Mouse (Mus musculus) macrophage (primary cell): ENCODE measurements around the gene Teddm1a. TPM values are rescaled to one million over a fixed set of nuclear protein-coding genes. Genes with fewer than 3 reads are reported as not detected.

Source experiments
- H3K27ac ChIP-seq: fragments of 350-480 bp; formaldehyde crosslinking; 2 replicates; pipeline ENCODE4 v1.9.0; 2021
- H3K36me3 ChIP-seq: fragments of 350-480 bp; formaldehyde crosslinking; 2 replicates; pipeline ENCODE4 v1.9.0; 2021; ENCODE audit errors: inconsistent target
- H3K4me3 ChIP-seq: fragments of 350-480 bp; formaldehyde crosslinking; 2 replicates; pipeline ENCODE4 v1.9.0; 2021; ENCODE audit errors: inconsistent target
- H3K79me2 ChIP-seq: fragments of 350-480 bp; formaldehyde crosslinking; 2 replicates; pipeline ENCODE4 v1.9.0; 2021; ENCODE audit errors: inconsistent target
- WGBS: methylation state at CpG from one replicate; pipeline ENCODE4 v1.1.7; 2026; ENCODE audit warnings: inconsistent platforms; ENCODE audit not compliant: missing documents; 5-methylcytosine and 5-hydroxymethylcytosine counted together
- polyA plus RNA-seq: library from polyadenylated mRNA; stranded (reverse); fragments of 250-400 nt; gene quantifications from 3 replicates; pipeline ENCODE4 v1.2.4, GENCODE M21; 2018; ENCODE audit warnings: inconsistent platforms

Gene Teddm1a
- polyA plus RNA-seq, 1 experiment from 2014 or later: not detected

- 48% methylated on average over 3 of the region's 3 CpGs for WGBS
- Histone ChIP-seq H3K4me3 (no peak overlapping the region), H3K36me3 (0 out of 2 replicates have a peak, but pooled peaks cover under 1% of the 10 kb centered on the region), H3K79me2 (no peaks in the 10 kb centered on the region), H3K27ac (0 out of 2 replicates have a peak overlapping the region, but pooled peaks have one; percentile 19)
These were observed 22.3 kb downstream of the Teddm1a start for GRCm38 (mm10) chr1:153913869-153914268.

- Histone ChIP-seq H3K27ac (no peak overlapping the region), H3K79me2 (no peaks in the 10 kb centered on the region), H3K36me3 (no peaks in the 10 kb centered on the region), H3K4me3 (no peak overlapping the region)
- WGBS: 88% methylated on average over 2 of the region's 3 CpGs
These were observed 27.1 kb downstream of the Teddm1a start for GRCm38 (mm10) chr1:153918521-153919206.

- WGBS: 82% methylated on average over 3 of the region's 3 CpGs
- Histone ChIP-seq H3K79me2 (no peaks in the 10 kb centered on the region), H3K36me3 (no peaks in the 10 kb centered on the region), H3K4me3 (no peak overlapping the region), H3K27ac (no peak overlapping the region)
These were observed 30.1 kb downstream of the Teddm1a start for GRCm38 (mm10) chr1:153921642-153922041.

GRCm38 (mm10) chr1:153922571-153923021 is 31.1 kb downstream of the Teddm1a start:
- Histone ChIP-seq H3K4me3 (no peak overlapping the region), H3K27ac (no peak overlapping the region), H3K79me2 (no peaks in the 10 kb centered on the region), H3K36me3 (no peaks in the 10 kb centered on the region)
- 69% methylated on average over 5 of the region's 5 CpGs for WGBS

- no peak overlapping the region for H3K4me3 ChIP-seq
- no peak overlapping the region for H3K27ac ChIP-seq
- no peaks in the 10 kb centered on the region for H3K36me3 ChIP-seq
- WGBS: 55% methylated on average over 4 of the region's 6 CpGs
- no peaks in the 10 kb centered on the region for H3K79me2 ChIP-seq
These were observed 33.1 kb downstream of the Teddm1a start for GRCm38 (mm10) chr1:153924395-153925385.

- Histone ChIP-seq H3K4me3 (no peak overlapping the region), H3K27ac (no peak overlapping the region), H3K36me3 (no peaks in the 10 kb centered on the region), H3K79me2 (no peaks in the 10 kb centered on the region)
- WGBS: 92% methylated on average over 2 of the region's 2 CpGs
These were observed 38.9 kb downstream of the Teddm1a start for GRCm38 (mm10) chr1:153930431-153930830.

GRCm38 (mm10) chr1:153933772-153934171 is 42.2 kb downstream of the Teddm1a start:
- WGBS: 80% methylated on average over 1 of the region's 1 CpGs
- Histone ChIP-seq H3K27ac (no peak overlapping the region), H3K4me3 (no peak overlapping the region), H3K36me3 (no peaks in the 10 kb centered on the region), H3K79me2 (no peaks in the 10 kb centered on the region)

GRCm38 (mm10) chr1:153935844-153936380 is 44.4 kb downstream of the Teddm1a start:
- Histone ChIP-seq H3K27ac (no peak overlapping the region), H3K36me3 (no peaks in the 10 kb centered on the region), H3K79me2 (no peaks in the 10 kb centered on the region), H3K4me3 (no peak overlapping the region)
- WGBS: 70% methylated on average over 11 of the region's 12 CpGs

GRCm38 (mm10) chr1:153937025-153937424 is 45.5 kb downstream of the Teddm1a start:
- no peak overlapping the region for H3K4me3 ChIP-seq
- no peaks in the 10 kb centered on the region for H3K79me2 ChIP-seq
- no peaks in the 10 kb centered on the region for H3K36me3 ChIP-seq
- H3K27ac ChIP-seq: no peak overlapping the region
- WGBS: 100% methylated on average over 1 of the region's 2 CpGs

GRCm38 (mm10) chr1:153940986-153941385 is 49.4 kb downstream of the Teddm1a start:
- 96% methylated on average over 2 of the region's 2 CpGs for WGBS
- no peaks in the 10 kb centered on the region for H3K79me2 ChIP-seq
- no peak overlapping the region for H3K4me3 ChIP-seq
- no peak overlapping the region for H3K27ac ChIP-seq
- no peaks in the 10 kb centered on the region for H3K36me3 ChIP-seq

Other genes starting within 250 kb of the Teddm1a start
- not detected in 3 replicates for gene Rgs8, start 238.7 kb upstream of the Teddm1a start, polyA plus RNA-seq
- gene Rgs16, start 151.4 kb upstream of the Teddm1a start, polyA plus RNA-seq: 0.11 to 1.2 TPM (median 0.14 TPM) in 3 replicates
- gene Rnasel, start 142.3 kb upstream of the Teddm1a start, polyA plus RNA-seq: 147 to 181 TPM (median 163 TPM) in 3 replicates
- 1.6 to 4.4 TPM (median 2.3 TPM) in 3 replicates for gene Rgsl1, start 47.6 kb upstream of the Teddm1a start, polyA plus RNA-seq
- not detected in 3 replicates for gene Teddm1b, start 17.4 kb upstream of the Teddm1a start, polyA plus RNA-seq
- gene Glul, start 8.2 kb downstream of the Teddm1a start, polyA plus RNA-seq: 160 to 381 TPM (median 220 TPM) in 3 replicates
- gene Teddm2, start 8.5 kb downstream of the Teddm1a start, polyA plus RNA-seq: 0.06 to 0.15 TPM (median 0.07 TPM) in 3 replicates